Mouse (Mus musculus) testis, adult 2 months (tissue): ENCODE measurements around the gene Gm12695.

Experiments used
- CTCF ChIP-seq: fragments of 200-500 bp; IDR thresholded peaks from 2 replicates; pipeline ENCODE4 v1.5.1; 2012; ENCODE audit warnings: low read depth, mild to moderate bottlenecking, inconsistent platforms, low read length, moderate library complexity; ENCODE audit not compliant: control insufficient read depth, insufficient read depth, insufficient replicate concordance
- POLR2A ChIP-seq: fragments of 200-500 bp; IDR thresholded peaks from 2 replicates; pipeline ENCODE4 v1.6.1; 2012; ENCODE audit warnings: low read depth, mild to moderate bottlenecking, inconsistent platforms, low read length, moderate library complexity; ENCODE audit not compliant: control insufficient read depth

DNA sequence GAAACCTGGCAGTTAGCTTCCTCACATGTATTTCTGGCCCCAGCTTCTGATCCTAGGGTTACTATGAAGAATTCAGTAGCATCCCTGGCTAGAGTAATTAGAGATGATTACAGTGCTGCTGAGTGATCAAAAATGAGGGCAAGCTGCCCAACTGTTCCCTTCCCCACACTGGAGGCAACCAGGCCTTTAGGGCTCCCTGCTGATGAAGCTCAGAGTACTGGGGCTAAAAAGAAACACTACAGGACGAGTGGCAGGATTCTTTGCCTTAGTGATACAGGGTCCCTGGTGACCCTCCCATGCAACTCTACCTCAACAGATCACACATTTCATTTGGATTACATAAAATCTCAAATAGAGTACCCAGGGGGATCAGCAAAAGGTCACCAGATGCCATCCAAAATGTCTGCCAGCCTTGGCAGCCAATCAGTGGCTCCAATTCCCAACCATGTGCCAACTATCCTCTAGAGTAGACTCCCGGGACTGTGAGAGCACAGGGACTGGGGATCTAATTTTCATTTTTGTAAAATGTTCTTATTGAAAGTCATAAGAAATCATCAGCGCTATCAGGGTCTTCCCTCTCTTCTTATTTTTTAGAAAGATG is 11.9 kb downstream of the Gm12695 start:
- no peak for TF ChIP-seq CTCF
- TF ChIP-seq POLR2A, result no peak
